Mouse (Mus musculus): ENCODE results near the gene Rpl7a. TPM values are rescaled to one million over a fixed set of nuclear protein-coding genes. Genes with fewer than 3 reads are reported as not detected.
A peak's percentile ranks its signal among the peaks of the same experiment; 100 is the strongest.

Gene Rpl7a
- polyA plus RNA-seq, 1 experiment from 2014 or later, result 468 TPM

DNA sequence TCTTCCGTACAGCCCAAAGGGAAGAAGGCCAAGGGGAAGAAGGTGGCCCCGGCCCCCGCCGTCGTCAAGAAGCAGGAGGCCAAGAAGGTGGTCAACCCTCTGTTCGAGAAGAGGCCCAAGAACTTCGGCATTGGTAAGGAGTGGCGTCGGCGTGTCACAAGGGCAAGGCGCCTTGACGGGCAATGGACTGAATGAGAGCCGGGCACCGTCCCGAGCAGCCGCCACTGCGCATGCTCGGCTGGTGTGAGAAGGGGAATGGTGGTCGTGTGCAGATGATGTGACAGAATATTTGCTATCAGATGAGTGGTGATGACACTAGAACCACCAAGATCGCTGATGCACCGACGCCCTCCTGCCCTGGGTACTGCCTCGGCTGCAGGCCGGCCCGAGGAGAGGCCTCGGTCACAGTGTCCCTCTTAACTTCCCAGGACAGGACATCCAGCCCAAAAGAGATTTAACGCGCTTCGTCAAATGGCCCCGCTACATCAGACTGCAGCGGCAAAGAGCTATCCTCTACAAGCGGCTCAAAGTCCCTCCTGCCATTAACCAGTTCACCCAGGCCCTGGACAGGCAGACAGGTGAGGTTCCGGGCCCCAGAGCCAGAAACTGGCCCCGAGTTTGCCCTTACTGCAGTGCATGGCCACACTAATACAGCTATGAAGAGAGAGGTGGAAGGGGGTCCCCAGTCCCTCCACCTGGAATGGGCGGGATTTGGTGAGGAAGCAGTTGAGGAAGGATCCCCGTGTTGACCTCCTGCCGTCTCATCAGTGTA lies 616 bp downstream of the Rpl7a start:
- peaks cover 17% of the 10 kb centered on the region for H3K4me1 ChIP-seq (ENCODE audit: control insufficient read depth, insufficient read depth, low read length)
- peak overlapping the region; percentile 93 for H3K4me3 ChIP-seq (ENCODE audit: low read depth, low read length)
- 3% methylated on average over 37 of the region's 37 CpGs for WGBS (ENCODE audit: insufficient replicate concordance)
- H3K27me3 ChIP-seq (ENCODE audit: control insufficient read depth, insufficient read depth, low read length), result no peaks in the 10 kb centered on the region
- H3K27ac ChIP-seq (ENCODE audit: low read depth, low read length), result peak overlapping the region; percentile 86
- H3K9ac ChIP-seq (ENCODE audit: low read depth, low read length), result peak overlapping the region; percentile 97
- ATAC-seq (replicated peaks; ENCODE audit: insufficient number of reproducible peaks, low FRiP score, low TSS enrichment), result peak; percentile 37
- H3K4me2 ChIP-seq, result peak overlapping the region; percentile 82
- H3K36me3 ChIP-seq (ENCODE audit: control insufficient read depth, insufficient read depth, low read length), result peaks cover 28% of the 10 kb centered on the region
- no peaks in the 10 kb centered on the region for H3K9me3 ChIP-seq (replicated peaks; ENCODE audit: control insufficient read depth, low read length)

DNA sequence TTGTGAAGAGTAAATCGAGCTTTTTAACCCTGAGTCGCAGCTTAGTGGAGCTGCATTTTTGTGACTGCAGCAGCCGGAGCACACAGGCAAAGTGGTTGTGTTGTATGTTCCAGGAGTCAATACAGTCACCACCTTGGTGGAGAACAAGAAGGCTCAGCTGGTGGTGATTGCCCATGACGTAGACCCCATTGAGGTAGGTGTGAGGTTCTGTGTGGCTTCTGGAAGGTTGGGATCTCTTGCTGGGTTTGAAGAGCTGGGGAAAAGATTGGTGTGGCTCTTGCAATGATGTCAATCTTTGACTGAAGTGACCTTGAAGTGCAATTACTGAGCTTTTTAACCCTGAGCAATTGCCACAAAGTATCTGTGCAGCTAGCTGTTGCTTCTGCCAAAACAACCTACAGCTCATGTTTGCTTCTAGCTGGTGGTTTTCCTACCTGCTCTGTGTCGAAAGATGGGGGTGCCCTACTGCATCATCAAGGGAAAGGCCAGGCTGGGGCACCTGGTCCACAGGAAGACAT lies 1.7 kb downstream of the Rpl7a start:
- Histone ChIP-seq H3K27me3 (ENCODE audit: control insufficient read depth, insufficient read depth, low read length) (no peaks in the 10 kb centered on the region), H3K27ac (ENCODE audit: low read depth, low read length) (no peak overlapping the region), H3K9me3 (replicated peaks; ENCODE audit: control insufficient read depth, low read length) (no peaks in the 10 kb centered on the region), H3K4me3 (ENCODE audit: low read depth, low read length) (peak overlapping the region; percentile 93), H3K4me1 (ENCODE audit: control insufficient read depth, insufficient read depth, low read length) (peaks cover 23% of the 10 kb centered on the region), H3K36me3 (ENCODE audit: control insufficient read depth, insufficient read depth, low read length) (peaks cover 25% of the 10 kb centered on the region), H3K9ac (ENCODE audit: low read depth, low read length) (peak overlapping the region; percentile 97), H3K4me2 (peak overlapping the region; percentile 82)
- ATAC-seq (replicated peaks; ENCODE audit: insufficient number of reproducible peaks, low FRiP score, low TSS enrichment), result no peak
- WGBS (ENCODE audit: insufficient replicate concordance), result 68% methylated on average over 5 of the region's 5 CpGs

GRCm38 (mm10) chr2:26913416-26914147 lies 3.0 kb downstream of the Rpl7a start:
- Histone ChIP-seq H3K27ac (ENCODE audit: low read depth, low read length) (0 out of 2 replicates have a peak overlapping the region, but pooled peaks have one; percentile 22), H3K27me3 (ENCODE audit: control insufficient read depth, insufficient read depth, low read length) (no peaks in the 10 kb centered on the region), H3K9me3 (replicated peaks; ENCODE audit: control insufficient read depth, low read length) (no peaks in the 10 kb centered on the region), H3K4me3 (ENCODE audit: low read depth, low read length) (no peak overlapping the region), H3K9ac (ENCODE audit: low read depth, low read length) (no peak overlapping the region), H3K36me3 (ENCODE audit: control insufficient read depth, insufficient read depth, low read length) (peaks cover 21% of the 10 kb centered on the region), H3K4me1 (ENCODE audit: control insufficient read depth, insufficient read depth, low read length) (peaks cover 32% of the 10 kb centered on the region), H3K4me2 (0 out of 2 replicates have a peak overlapping the region, but pooled peaks have one; percentile 4)
- WGBS (ENCODE audit: insufficient replicate concordance), result 72% methylated on average over 17 of the region's 17 CpGs
- ATAC-seq (replicated peaks; ENCODE audit: insufficient number of reproducible peaks, low FRiP score, low TSS enrichment), result no peak

- H3K4me1 ChIP-seq (ENCODE audit: control insufficient read depth, insufficient read depth, low read length), result peaks cover 25% of the 10 kb centered on the region
- no peak overlapping the region for H3K4me2 ChIP-seq
- H3K27me3 ChIP-seq (ENCODE audit: control insufficient read depth, insufficient read depth, low read length), result no peaks in the 10 kb centered on the region
- H3K9ac ChIP-seq (ENCODE audit: low read depth, low read length), result no peak overlapping the region
- no peaks in the 10 kb centered on the region for H3K9me3 ChIP-seq (replicated peaks; ENCODE audit: control insufficient read depth, low read length)
- peaks cover 25% of the 10 kb centered on the region for H3K36me3 ChIP-seq (ENCODE audit: control insufficient read depth, insufficient read depth, low read length)
- no peak for ATAC-seq (replicated peaks; ENCODE audit: insufficient number of reproducible peaks, low FRiP score, low TSS enrichment)
- H3K4me3 ChIP-seq (ENCODE audit: low read depth, low read length), result 0 out of 2 replicates have a peak overlapping the region, but pooled peaks have one; percentile 5
- H3K27ac ChIP-seq (ENCODE audit: low read depth, low read length), result no peak overlapping the region
- 61% methylated on average over 8 of the region's 8 CpGs for WGBS (ENCODE audit: insufficient replicate concordance)
Observed at GRCm38 (mm10) chr2:26914148-26914941, 3.8 kb downstream of the Rpl7a start.

- ATAC-seq (replicated peaks; ENCODE audit: insufficient number of reproducible peaks, low FRiP score, low TSS enrichment), result peak; percentile 52
- no peaks in the 10 kb centered on the region for H3K9me3 ChIP-seq (replicated peaks; ENCODE audit: control insufficient read depth, low read length)
- peak within 1 kb of the TSS; percentile 84 for H3K4me3 ChIP-seq (ENCODE audit: low read depth, low read length)
- peaks cover 25% of the 10 kb centered on the region for H3K4me1 ChIP-seq (ENCODE audit: control insufficient read depth, insufficient read depth, low read length)
- WGBS (ENCODE audit: insufficient replicate concordance), result 2% methylated on average over 47 of the region's 47 CpGs
- H3K4me2 ChIP-seq, result peak within 1 kb of the TSS; percentile 99
- H3K36me3 ChIP-seq (ENCODE audit: control insufficient read depth, insufficient read depth, low read length), result peaks cover 40% of the 10 kb centered on the region
- no peaks in the 10 kb centered on the region for H3K27me3 ChIP-seq (ENCODE audit: control insufficient read depth, insufficient read depth, low read length)
- peak within 1 kb of the TSS; percentile 68 for H3K27ac ChIP-seq (ENCODE audit: low read depth, low read length)
- H3K9ac ChIP-seq (ENCODE audit: low read depth, low read length), result peak within 1 kb of the TSS; percentile 85
Observed at GRCm38 (mm10) chr2:26915927-26916728, 5.6 kb downstream of the Rpl7a start, which contains the start of the genes Surf2 and Surf1. TSS of gene Surf2 (plus strand) at chr2:26916367. TSS of gene Surf1 (minus strand) at chr2:26916530.

DNA sequence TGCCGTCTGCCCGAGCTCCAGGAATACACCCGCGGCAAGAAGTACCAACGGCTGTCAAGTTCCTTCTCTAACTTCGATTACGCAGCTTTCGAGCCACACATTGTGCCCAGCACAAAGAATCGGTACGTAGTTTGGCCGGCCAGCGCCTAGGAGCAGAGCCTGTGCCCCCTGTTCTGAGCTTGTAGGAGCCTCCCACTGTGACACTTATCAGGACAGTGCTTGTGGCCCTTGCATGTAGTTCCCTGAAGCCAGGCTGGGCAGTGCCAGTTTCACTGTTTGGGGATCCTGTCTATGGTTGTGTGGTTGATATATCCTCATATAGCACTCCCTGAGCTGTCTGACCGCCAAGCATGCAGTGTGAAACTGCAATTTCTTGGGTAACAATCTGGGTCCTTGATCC lies 6.2 kb downstream of the Rpl7a start:
- no peaks in the 10 kb centered on the region for H3K9me3 ChIP-seq (replicated peaks; ENCODE audit: control insufficient read depth, low read length)
- peak overlapping the region; percentile 85 for H3K9ac ChIP-seq (ENCODE audit: low read depth, low read length)
- 2% methylated on average over 13 of the region's 13 CpGs for WGBS (ENCODE audit: insufficient replicate concordance)
- no peaks in the 10 kb centered on the region for H3K27me3 ChIP-seq (ENCODE audit: control insufficient read depth, insufficient read depth, low read length)
- H3K27ac ChIP-seq (ENCODE audit: low read depth, low read length), result peak overlapping the region; percentile 68
- H3K4me1 ChIP-seq (ENCODE audit: control insufficient read depth, insufficient read depth, low read length), result peaks cover 23% of the 10 kb centered on the region
- H3K4me3 ChIP-seq (ENCODE audit: low read depth, low read length), result peak overlapping the region; percentile 84
- ATAC-seq (replicated peaks; ENCODE audit: insufficient number of reproducible peaks, low FRiP score, low TSS enrichment), result no peak
- H3K36me3 ChIP-seq (ENCODE audit: control insufficient read depth, insufficient read depth, low read length), result peaks cover 44% of the 10 kb centered on the region
- H3K4me2 ChIP-seq, result peak overlapping the region; percentile 99

GRCm38 (mm10) chr2:26919684-26920083 lies 9.1 kb downstream of the Rpl7a start:
- no peak overlapping the region for H3K27ac ChIP-seq (ENCODE audit: low read depth, low read length)
- no peak overlapping the region for H3K9ac ChIP-seq (ENCODE audit: low read depth, low read length)
- peaks cover 28% of the 10 kb centered on the region for H3K36me3 ChIP-seq (ENCODE audit: control insufficient read depth, insufficient read depth, low read length)
- 88% methylated on average over 3 of the region's 3 CpGs for WGBS (ENCODE audit: insufficient replicate concordance)
- H3K4me2 ChIP-seq, result no peak overlapping the region
- no peaks in the 10 kb centered on the region for H3K9me3 ChIP-seq (replicated peaks; ENCODE audit: control insufficient read depth, low read length)
- no peaks in the 10 kb centered on the region for H3K27me3 ChIP-seq (ENCODE audit: control insufficient read depth, insufficient read depth, low read length)
- H3K4me3 ChIP-seq (ENCODE audit: low read depth, low read length), result no peak overlapping the region
- no peak for ATAC-seq (replicated peaks; ENCODE audit: insufficient number of reproducible peaks, low FRiP score, low TSS enrichment)
- H3K4me1 ChIP-seq (ENCODE audit: control insufficient read depth, insufficient read depth, low read length), result peaks cover 18% of the 10 kb centered on the region
